Mouse (Mus musculus) olfactory bulb, adult 2 months (tissue): Measurements from ENCODE around the gene Dpp6.

Experiments
- CTCF ChIP-seq: fragments of 200-500 bp; IDR thresholded peaks from 2 replicates; pipeline ENCODE4 v1.5.1; 2012; ENCODE audit warnings: low read depth, mild to moderate bottlenecking, low read length, moderate library complexity; ENCODE audit not compliant: insufficient read depth
- POLR2A ChIP-seq: fragments of 200-500 bp; IDR thresholded peaks from 2 replicates; pipeline ENCODE4 v1.6.1; 2012; ENCODE audit warnings: mild to moderate bottlenecking, low read depth, low read length, moderate library complexity; ENCODE audit not compliant: insufficient read depth

GRCm38 (mm10) chr5:26979755-26980154, 162.8 kb downstream of the Dpp6 start:
- TF ChIP-seq POLR2A, result no peak
- no peak for TF ChIP-seq CTCF
